Mouse (Mus musculus) bone marrow macrophage, adult 2 months (primary cell): ENCODE measurements at regions not wholly inside any gene's neighbourhood (a gene's known extent, or its start where the extent isn't known, plus 50 kb on each side); places are given as distances from the start of the nearest gene placed in this dataset.

ENCODE experiments used
- H3K27ac ChIP-seq: 2 replicates; pipeline ENCODE4 v1.5.1; 2012; ENCODE audit warnings: low read depth, low read length; ENCODE audit not compliant: insufficient read depth
- H3K4me1 ChIP-seq: 2 replicates; pipeline ENCODE4 v1.6.1; 2012; ENCODE audit warnings: low read length; ENCODE audit not compliant: control insufficient read depth, insufficient read depth
- H3K4me3 ChIP-seq: 2 replicates; pipeline ENCODE4 v1.5.1; 2012; ENCODE audit warnings: mild to moderate bottlenecking, low read length, moderate library complexity; ENCODE audit not compliant: insufficient read depth
- CTCF ChIP-seq: IDR thresholded peaks from 2 replicates; pipeline ENCODE4 v1.5.1; 2012; ENCODE audit warnings: low read depth, mild to moderate bottlenecking, low read length, moderate library complexity
- POLR2A ChIP-seq: IDR thresholded peaks from 2 replicates; pipeline ENCODE4 v1.6.1; 2012; ENCODE audit warnings: mild to moderate bottlenecking, low read depth, low read length, borderline replicate concordance

- Histone ChIP-seq H3K4me3 (no peak overlapping the region), H3K27ac (no peak overlapping the region), H3K4me1 (no peaks in the 10 kb centered on the region)
- no peak for TF ChIP-seq POLR2A
- no peak for TF ChIP-seq CTCF
Observed at GRCm38 (mm10) chr3:41158314-41158973, 75.6 kb upstream of the Pgrmc2 start.

- Histone ChIP-seq H3K4me1 (no peaks in the 10 kb centered on the region), H3K27ac (no peak overlapping the region), H3K4me3 (no peak overlapping the region)
- no peak for TF ChIP-seq CTCF
- TF ChIP-seq POLR2A = no peak
Observed at GRCm38 (mm10) chr3:41157428-41157827, 74.6 kb upstream of the Pgrmc2 start.

GRCm38 (mm10) chr3:41156562-41156961 lies 73.7 kb upstream of the Pgrmc2 start:
- no peak overlapping the region for H3K4me3 ChIP-seq
- TF ChIP-seq POLR2A = no peak
- TF ChIP-seq CTCF = no peak
- H3K4me1 ChIP-seq = no peaks in the 10 kb centered on the region
- no peak overlapping the region for H3K27ac ChIP-seq

GRCm38 (mm10) chr3:41155132-41155760 lies 72.4 kb upstream of the Pgrmc2 start:
- TF ChIP-seq CTCF = no peak
- no peak for TF ChIP-seq POLR2A
- H3K4me3 ChIP-seq = no peak overlapping the region
- H3K27ac ChIP-seq = no peak overlapping the region
- H3K4me1 ChIP-seq = no peaks in the 10 kb centered on the region

GRCm38 (mm10) chr3:41154402-41154801 lies 71.6 kb upstream of the Pgrmc2 start:
- TF ChIP-seq CTCF = no peak
- TF ChIP-seq POLR2A = no peak
- Histone ChIP-seq H3K4me3 (no peak overlapping the region), H3K4me1 (no peaks in the 10 kb centered on the region), H3K27ac (no peak overlapping the region)

GRCm38 (mm10) chr3:41151989-41152388 lies 69.1 kb upstream of the Pgrmc2 start:
- no peak overlapping the region for H3K27ac ChIP-seq
- H3K4me1 ChIP-seq = no peaks in the 10 kb centered on the region
- H3K4me3 ChIP-seq = no peak overlapping the region
- no peak for TF ChIP-seq POLR2A
- TF ChIP-seq CTCF = no peak

GRCm38 (mm10) chr3:41140391-41140790 lies 57.5 kb upstream of the Pgrmc2 start:
- no peak overlapping the region for H3K27ac ChIP-seq
- no peaks in the 10 kb centered on the region for H3K4me1 ChIP-seq
- no peak overlapping the region for H3K4me3 ChIP-seq
- no peak for TF ChIP-seq CTCF
- no peak for TF ChIP-seq POLR2A

GRCm38 (mm10) chr3:41137931-41138330 lies 55.1 kb upstream of the Pgrmc2 start:
- H3K27ac ChIP-seq = no peak overlapping the region
- TF ChIP-seq POLR2A (no peak), CTCF (no peak)
- H3K4me1 ChIP-seq = no peaks in the 10 kb centered on the region
- H3K4me3 ChIP-seq = no peak overlapping the region

GRCm38 (mm10) chr3:41132889-41133288 lies 50.0 kb upstream of the Pgrmc2 start:
- no peak for TF ChIP-seq POLR2A
- TF ChIP-seq CTCF = no peak
- Histone ChIP-seq H3K4me3 (no peak overlapping the region), H3K4me1 (no peaks in the 10 kb centered on the region), H3K27ac (no peak overlapping the region)
